ENCODE assay signal across 14 mouse cellular contexts in genomic region chr8:84793134-84793533, GRCm38 (mm10). TPM values are rescaled to one million over a fixed set of nuclear protein-coding genes. Genes with fewer than 3 reads are reported as not detected.
DNase-seq lines count a peak whose midpoint lies in the region; ATAC-seq and TF ChIP-seq lines count a peak whose summit lies in the region.
"Had no signal": no experiment of that assay in that cellular context is flagged by ENCODE, and none has a peak within 500 bp of the region (broad histone marks: within the 10 kb centered on the region; RNA-seq: fewer than 3 reads in every experiment).

No protein-coding gene starts in this region.

- H3K4me2 ChIP-seq in forebrain, embryonic 13.5 days = peak overlapping the region; percentile 53
- H3K4me2 ChIP-seq in forebrain, embryonic 11.5 days (ENCODE audit: low read depth, low read length, severe bottlenecking) = no peak overlapping the region
- peak overlapping the region; percentile 56; the same call in 1 of the 2 replicates for H3K4me2 ChIP-seq in lung, embryonic 14.5 days
- no peak overlapping the region for H3K4me2 ChIP-seq in lung, postnatal 0 days (replicated peaks; ENCODE audit: low read depth, low read length)
- H3K4me2 ChIP-seq in midbrain, postnatal 0 days (ENCODE audit: low read depth, low read length, poor library complexity, severe bottlenecking) = no peak overlapping the region
- H3K4me2 ChIP-seq: liver, embryonic 13.5 days had no signal

- no peak overlapping the region for H3K4me3 ChIP-seq in forebrain, embryonic 13.5 days
- H3K4me3 ChIP-seq in forebrain, embryonic 11.5 days (ENCODE audit: low read depth, low read length) = no peak overlapping the region
- no peak overlapping the region for H3K4me3 ChIP-seq in lung, embryonic 14.5 days (ENCODE audit: low read depth, low read length)
- no peak overlapping the region for H3K4me3 ChIP-seq in lung, postnatal 0 days (ENCODE audit: low read depth, low read length)
- H3K4me3 ChIP-seq in midbrain, postnatal 0 days (ENCODE audit: low read depth, low read length) = no peak overlapping the region
- H3K4me3 ChIP-seq: liver, embryonic 13.5 days; neural tube, embryonic 12.5 days had no signal

- no peak for DNase-seq in forebrain, embryonic 11.5 days (ENCODE audit: low spot score)
- no peak for DNase-seq in lung, embryonic 14.5 days
- DNase-seq in lung, postnatal 0 days (ENCODE audit: low spot score) = no peak
- DNase-seq in cerebellum, postnatal 36 days = peak; percentile 44
- DNase-seq in midbrain, postnatal 0 days (ENCODE audit: low spot score) = no peak
- no peak for DNase-seq in spleen, adult 12 weeks (ENCODE audit: low spot score)
- DNase-seq in left cerebral cortex, postnatal 36 days (ENCODE audit: low spot score in 2 of 2) = no peak
- DNase-seq: adrenal gland, postnatal 36 days; gastrocnemius, postnatal 36 days; kidney, adult 18-20 months; liver, embryonic 13.5 days had no signal

- WGBS in forebrain, embryonic 13.5 days = 76% methylated on average over 9 of the region's 9 CpGs
- WGBS in forebrain, embryonic 11.5 days = 82% methylated on average over 9 of the region's 9 CpGs
- 77% methylated on average over 9 of the region's 9 CpGs for WGBS in lung, embryonic 14.5 days
- 80% methylated on average over 9 of the region's 9 CpGs for WGBS in lung, postnatal 0 days
- 80% methylated on average over 9 of the region's 9 CpGs for WGBS in midbrain, postnatal 0 days

- no peak for ATAC-seq in forebrain, embryonic 13.5 days
- ATAC-seq in forebrain, embryonic 11.5 days (replicated peaks; ENCODE audit: low FRiP score) = no peak
- ATAC-seq in lung, embryonic 14.5 days (ENCODE audit: insufficient read depth) = no peak
- ATAC-seq in lung, postnatal 0 days = no peak
- no peak for ATAC-seq in midbrain, postnatal 0 days (ENCODE audit: low FRiP score)

- H3K27ac ChIP-seq in forebrain, embryonic 13.5 days = peak overlapping the region; percentile 98
- H3K27ac ChIP-seq in forebrain, embryonic 11.5 days (ENCODE audit: low read depth, low read length) = no peak overlapping the region
- no peak overlapping the region for H3K27ac ChIP-seq in lung, embryonic 14.5 days (ENCODE audit: low read depth)
- no peak overlapping the region for H3K27ac ChIP-seq in lung, postnatal 0 days (ENCODE audit: low read length)
- peak overlapping the region; percentile 60; the same call in 1 of the 2 replicates for H3K27ac ChIP-seq in midbrain, postnatal 0 days (ENCODE audit: low read depth, low read length)
- H3K27ac ChIP-seq: liver, embryonic 13.5 days; macrophage; neural tube, embryonic 12.5 days had no signal

- intact Hi-C loops in left cerebral cortex, postnatal 36 days (cut with DNase I) = no loop called here

- H3K36me3 ChIP-seq in forebrain, embryonic 13.5 days (ENCODE audit: poor library complexity, severe bottlenecking) = 0 out of 2 replicates have a peak, but pooled peaks cover 6% of the 10 kb centered on the region
- H3K36me3 ChIP-seq in forebrain, embryonic 11.5 days (ENCODE audit: control insufficient read depth, insufficient read depth, low read length) = no peaks in the 10 kb centered on the region
- peaks cover 11% of the 10 kb centered on the region; the same call in 1 of the 2 replicates for H3K36me3 ChIP-seq in lung, embryonic 14.5 days (ENCODE audit: insufficient read depth)
- H3K36me3 ChIP-seq in lung, postnatal 0 days (ENCODE audit: insufficient read depth, low read length) = 0 out of 2 replicates have a peak, but pooled peaks cover 6% of the 10 kb centered on the region
- no peaks in the 10 kb centered on the region for H3K36me3 ChIP-seq in midbrain, postnatal 0 days (ENCODE audit: insufficient read depth, low read length)
- H3K36me3 ChIP-seq: liver, embryonic 13.5 days; neural tube, embryonic 12.5 days had no signal

- TF ChIP-seq EP300 in lung, postnatal 0 days (IDR thresholded peaks at IDR 0.05) = no peak

- peaks cover 77% of the 10 kb centered on the region for H3K27me3 ChIP-seq in forebrain, embryonic 13.5 days
- peaks cover 73% of the 10 kb centered on the region for H3K27me3 ChIP-seq in forebrain, embryonic 11.5 days (ENCODE audit: control insufficient read depth, insufficient read depth, low read length)
- H3K27me3 ChIP-seq in lung, embryonic 14.5 days (ENCODE audit: insufficient read depth, low read length) = peaks cover 14% of the 10 kb centered on the region
- H3K27me3 ChIP-seq in lung, postnatal 0 days (replicated peaks; ENCODE audit: insufficient read depth, low read length) = no peaks in the 10 kb centered on the region
- peaks cover 35% of the 10 kb centered on the region for H3K27me3 ChIP-seq in midbrain, postnatal 0 days (ENCODE audit: insufficient read depth, low read length)

- no peak overlapping the region for H3K9ac ChIP-seq in forebrain, embryonic 13.5 days
- no peak overlapping the region for H3K9ac ChIP-seq in forebrain, embryonic 11.5 days (ENCODE audit: low read length)
- no peak overlapping the region; the same call in 1 of the 2 replicates for H3K9ac ChIP-seq in lung, embryonic 14.5 days
- no peak overlapping the region for H3K9ac ChIP-seq in lung, postnatal 0 days (replicated peaks; ENCODE audit: low read depth)
- H3K9ac ChIP-seq in midbrain, postnatal 0 days (replicated peaks; ENCODE audit: low read length, poor library complexity, severe bottlenecking) = no peak overlapping the region
- H3K9ac ChIP-seq: liver, embryonic 13.5 days; neural tube, embryonic 12.5 days had no signal

- H3K9me3 ChIP-seq in forebrain, embryonic 13.5 days (replicated peaks) = no peaks in the 10 kb centered on the region
- H3K9me3 ChIP-seq in forebrain, embryonic 11.5 days (ENCODE audit: control insufficient read depth, low read length) = no peaks in the 10 kb centered on the region
- H3K9me3 ChIP-seq in lung, embryonic 14.5 days (ENCODE audit: low read depth, low read length) = no peaks in the 10 kb centered on the region
- H3K9me3 ChIP-seq in lung, postnatal 0 days (ENCODE audit: low read length) = no peaks in the 10 kb centered on the region
- no peaks in the 10 kb centered on the region for H3K9me3 ChIP-seq in midbrain, postnatal 0 days (ENCODE audit: low read length)
- H3K9me3 ChIP-seq: liver, embryonic 13.5 days; neural tube, embryonic 12.5 days had no signal

- H3K4me1 ChIP-seq in forebrain, embryonic 13.5 days = peaks cover 94% of the 10 kb centered on the region
- H3K4me1 ChIP-seq in forebrain, embryonic 11.5 days (replicated peaks; ENCODE audit: control insufficient read depth, insufficient read depth, low read length) = peaks cover 5% of the 10 kb centered on the region; the same call in 1 of the 2 replicates
- peaks cover 45% of the 10 kb centered on the region for H3K4me1 ChIP-seq in lung, embryonic 14.5 days (ENCODE audit: insufficient read depth)
- peaks cover 27% of the 10 kb centered on the region for H3K4me1 ChIP-seq in lung, postnatal 0 days (ENCODE audit: insufficient read depth, low read depth, low read length)
- 0 out of 2 replicates have a peak, but pooled peaks cover 10% of the 10 kb centered on the region for H3K4me1 ChIP-seq in midbrain, postnatal 0 days (ENCODE audit: insufficient read depth, low read length)

- TF ChIP-seq CTCF in lung, embryonic 14.5 days (IDR thresholded peaks at IDR 0.05; ENCODE audit: low read depth) = no peak
- TF ChIP-seq CTCF in lung, postnatal 0 days (IDR thresholded peaks at IDR 0.05) = no peak
- TF ChIP-seq CTCF in midbrain, postnatal 0 days (IDR thresholded peaks at IDR 0.05) = no peak

RNA-seq across cellular contexts. Expression of gene Nfix, which starts 7.0 kb away (rescaled TPM):
- polyA plus RNA-seq in forebrain, embryonic 13.5 days (2015; fragmentation: Nextera tagmentation; extraction: Ambion mirVana) = 127 and 145 TPM in 2 replicates
- polyA plus RNA-seq in forebrain, embryonic 11.5 days (2014; fragmentation: Nextera tagmentation; extraction: Ambion mirVana) = 7.7 and 8.9 TPM in 2 replicates
- 42.3 and 44.1 TPM in 2 replicates for polyA plus RNA-seq in lung, embryonic 14.5 days (2014; fragmentation: Nextera tagmentation; extraction: Ambion mirVana)
- polyA plus RNA-seq in lung, postnatal 0 days (2015; fragmentation: Nextera tagmentation; extraction: Ambion mirVana) = 38.8 and 45.1 TPM in 2 replicates
- total RNA-seq in midbrain, postnatal 0 days (2014; rRNA removed) = 40.1 and 62.5 TPM in 2 replicates
- polyA plus RNA-seq in midbrain, postnatal 0 days (2015; fragmentation: Nextera tagmentation; extraction: Ambion mirVana) = 41.7 and 53.7 TPM in 2 replicates
- 100 to 1,000 TPM; 303 to 353 TPM for total RNA-seq in left cerebral cortex, postnatal 36 days (2021)

RNA-seq across cellular contexts. Expression of gene Dand5, which starts 29.5 kb away (rescaled TPM):
- 7.3 and 8.2 TPM in 2 replicates for polyA plus RNA-seq in forebrain, embryonic 13.5 days (2015; fragmentation: Nextera tagmentation; extraction: Ambion mirVana)
- polyA plus RNA-seq in forebrain, embryonic 11.5 days (2014; fragmentation: Nextera tagmentation; extraction: Ambion mirVana) = 5.5 and 6.4 TPM in 2 replicates
- polyA plus RNA-seq in lung, embryonic 14.5 days (2014; fragmentation: Nextera tagmentation; extraction: Ambion mirVana) = 4.5 and 4.6 TPM in 2 replicates
- 6.2 and 6.8 TPM in 2 replicates for polyA plus RNA-seq in lung, postnatal 0 days (2015; fragmentation: Nextera tagmentation; extraction: Ambion mirVana)
- total RNA-seq in midbrain, postnatal 0 days (2014; rRNA removed) = 7.6 and 7.7 TPM in 2 replicates
- 12.6 and 14.5 TPM in 2 replicates for polyA plus RNA-seq in midbrain, postnatal 0 days (2015; fragmentation: Nextera tagmentation; extraction: Ambion mirVana)
- 10 to 100 TPM; 10.3 to 10.9 TPM for total RNA-seq in left cerebral cortex, postnatal 36 days (2021)

RNA-seq across cellular contexts. Expression of gene Gadd45gip1, which starts 38.2 kb away (rescaled TPM):
- 42.6 and 47.0 TPM in 2 replicates for polyA plus RNA-seq in forebrain, embryonic 13.5 days (2015; fragmentation: Nextera tagmentation; extraction: Ambion mirVana)
- 41.0 and 44.3 TPM in 2 replicates for polyA plus RNA-seq in forebrain, embryonic 11.5 days (2014; fragmentation: Nextera tagmentation; extraction: Ambion mirVana)
- 44.2 and 45.0 TPM in 2 replicates for polyA plus RNA-seq in lung, embryonic 14.5 days (2014; fragmentation: Nextera tagmentation; extraction: Ambion mirVana)
- polyA plus RNA-seq in lung, postnatal 0 days (2015; fragmentation: Nextera tagmentation; extraction: Ambion mirVana) = 24.4 and 24.8 TPM in 2 replicates
- 27.5 and 28.2 TPM in 2 replicates for total RNA-seq in midbrain, postnatal 0 days (2014; rRNA removed)
- polyA plus RNA-seq in midbrain, postnatal 0 days (2015; fragmentation: Nextera tagmentation; extraction: Ambion mirVana) = 42.9 and 45.1 TPM in 2 replicates
- total RNA-seq in left cerebral cortex, postnatal 36 days (2021) = 10 to 100 TPM; 26.3 to 26.9 TPM

RNA-seq across cellular contexts. Expression of gene Rad23a, which starts 47.3 kb away (rescaled TPM):
- 93.9 and 114 TPM in 2 replicates for polyA plus RNA-seq in forebrain, embryonic 13.5 days (2015; fragmentation: Nextera tagmentation; extraction: Ambion mirVana)
- 102 and 110 TPM in 2 replicates for polyA plus RNA-seq in forebrain, embryonic 11.5 days (2014; fragmentation: Nextera tagmentation; extraction: Ambion mirVana)
- polyA plus RNA-seq in lung, embryonic 14.5 days (2014; fragmentation: Nextera tagmentation; extraction: Ambion mirVana) = 118 and 123 TPM in 2 replicates
- 77.9 and 85.7 TPM in 2 replicates for polyA plus RNA-seq in lung, postnatal 0 days (2015; fragmentation: Nextera tagmentation; extraction: Ambion mirVana)
- 43.8 and 57.5 TPM in 2 replicates for total RNA-seq in midbrain, postnatal 0 days (2014; rRNA removed)
- polyA plus RNA-seq in midbrain, postnatal 0 days (2015; fragmentation: Nextera tagmentation; extraction: Ambion mirVana) = 83.5 and 88.3 TPM in 2 replicates
- total RNA-seq in left cerebral cortex, postnatal 36 days (2021) = 10 to 100 TPM; 77.9 to 78.8 TPM

RNA-seq across cellular contexts. Expression of gene Calr, which starts 53.6 kb away (rescaled TPM):
- 549 and 569 TPM in 2 replicates for polyA plus RNA-seq in forebrain, embryonic 13.5 days (2015; fragmentation: Nextera tagmentation; extraction: Ambion mirVana)
- polyA plus RNA-seq in forebrain, embryonic 11.5 days (2014; fragmentation: Nextera tagmentation; extraction: Ambion mirVana) = 722 and 731 TPM in 2 replicates
- 886 and 920 TPM in 2 replicates for polyA plus RNA-seq in lung, embryonic 14.5 days (2014; fragmentation: Nextera tagmentation; extraction: Ambion mirVana)
- 318 and 405 TPM in 2 replicates for polyA plus RNA-seq in lung, postnatal 0 days (2015; fragmentation: Nextera tagmentation; extraction: Ambion mirVana)
- total RNA-seq in midbrain, postnatal 0 days (2014; rRNA removed) = 369 and 436 TPM in 2 replicates
- polyA plus RNA-seq in midbrain, postnatal 0 days (2015; fragmentation: Nextera tagmentation; extraction: Ambion mirVana) = 444 and 445 TPM in 2 replicates
- total RNA-seq in left cerebral cortex, postnatal 36 days (2021) = 100 to 1,000 TPM; 435 to 511 TPM

Comparison
In these comparisons a context has a peak if more than half of its experiments do, and no peak if none do; other contexts are left out.
1. H3K27ac ChIP-seq: peak in forebrain, embryonic 13.5 days (single experiment) and midbrain, postnatal 0 days (single experiment); none in forebrain, embryonic 11.5 days (single experiment), lung, embryonic 14.5 days (single experiment) and lung, postnatal 0 days (single experiment).
2. H3K4me2 ChIP-seq: peak in forebrain, embryonic 13.5 days (single experiment) and lung, embryonic 14.5 days (single experiment); none in forebrain, embryonic 11.5 days (single experiment), lung, postnatal 0 days (single experiment) and midbrain, postnatal 0 days (single experiment).
3. DNase-seq: peak in cerebellum, postnatal 36 days (2 of 2); none in forebrain, embryonic 11.5 days (single experiment), lung, embryonic 14.5 days (single experiment), lung, postnatal 0 days (single experiment), midbrain, postnatal 0 days (single experiment), spleen, adult 12 weeks (single experiment) and left cerebral cortex, postnatal 36 days (0 of 2).